Mouse (Mus musculus) limb, embryonic 14.5 days (tissue): ENCODE data around the gene Gm21970. TPM values are rescaled to one million over a fixed set of nuclear protein-coding genes. Genes with fewer than 3 reads are reported as not detected.

Experiments
- ATAC-seq: fragments of 200-750 bp; cut with Nextera tagmentation; 2 replicates; pipeline ENCODE4 v1.8.0; 2017; ENCODE audit warnings: low read depth, moderate number of reproducible peaks, moderate TSS enrichment; ENCODE audit not compliant: low FRiP score
- DNase-seq: peaks from one replicate; pipeline ENCODE4 v3.0.0-alpha.2; 2015; ENCODE audit warnings: low spot score
- H3K27ac ChIP-seq: fragments of 300-500 bp; sonication (generic); replicated peaks from 2 replicates; pipeline ENCODE4 v1.5.1; 2014; ENCODE audit warnings: low read depth, mild to moderate bottlenecking, low read length, moderate library complexity, mixed read lengths
- H3K27me3 ChIP-seq: fragments of 300-500 bp; sonication (generic); 2 replicates; pipeline ENCODE4 v1.6.1; 2014; ENCODE audit warnings: low read length, mixed read lengths; ENCODE audit not compliant: control insufficient read depth, insufficient read depth
- H3K36me3 ChIP-seq: fragments of 300-500 bp; sonication (generic); 2 replicates; pipeline ENCODE4 v1.6.1; 2014; ENCODE audit warnings: mild to moderate bottlenecking, low read length, moderate library complexity, mixed read lengths; ENCODE audit not compliant: control insufficient read depth, insufficient read depth
- H3K4me1 ChIP-seq: fragments of 300-500 bp; sonication (generic); 2 replicates; pipeline ENCODE4 v1.6.1; 2014; ENCODE audit warnings: antibody characterized with exemption, low read length, mixed read lengths; ENCODE audit not compliant: control insufficient read depth, insufficient read depth
- H3K4me2 ChIP-seq: fragments of 300-500 bp; sonication (generic); replicated peaks from 2 replicates; pipeline ENCODE4 v1.6.1; 2014; ENCODE audit warnings: low read depth, mild to moderate bottlenecking, low read length, moderate library complexity; ENCODE audit not compliant: severe bottlenecking
- H3K4me3 ChIP-seq: fragments of 300-500 bp; sonication (generic); replicated peaks from 2 replicates; pipeline ENCODE4 v1.5.1; 2014; ENCODE audit warnings: low read length
- H3K9ac ChIP-seq: fragments of 300-500 bp; sonication (generic); 2 replicates; pipeline ENCODE4 v1.6.1; 2014; ENCODE audit warnings: mild to moderate bottlenecking, low read depth, low read length, moderate library complexity; ENCODE audit not compliant: severe bottlenecking
- H3K9me3 ChIP-seq: fragments of 300-500 bp; sonication (generic); 2 replicates; pipeline ENCODE4 v1.6.1; 2016; ENCODE audit warnings: low read length; ENCODE audit not compliant: control insufficient read depth
- POLR2A ChIP-seq: fragments of 200-500 bp; IDR thresholded peaks from 2 replicates; pipeline ENCODE4 v1.8.0; 2012; ENCODE audit warnings: inconsistent platforms, mild to moderate bottlenecking, moderate library complexity, borderline replicate concordance; ENCODE audit not compliant: insufficient read depth, insufficient read length; ENCODE audit errors: extremely low read depth
- WGBS: fragments of 180-500 bp; shearing (Covaris S2); extraction: QIAGEN DNeasy Blood & Tissue Kit; methylation state at CpG from one replicate; pipeline ENCODE4 v1.1.7; 2014; 5-methylcytosine and 5-hydroxymethylcytosine counted together
- polyA plus RNA-seq, 2 experiments: library from polyadenylated mRNA; depleted of rRNA in 1 of 2; stranded (reverse) in 1 of 2; unstranded in 1 of 2; fragments of >200 nt; fragmentation: Nextera tagmentation in 1 of 2; extraction: Ambion mirVana in 1 of 2; gene quantifications; 2 replicates each; pipeline versions ENCODE4 v1.2.1 to v1.2.3; 2012 to 2014

Gene Gm21970
- polyA plus RNA-seq, 2 experiments = not detected

GRCm38 (mm10) chr16:91395633-91396392 lies 4.3 kb downstream of the Gm21970 start:
- no peak overlapping the region for H3K27ac ChIP-seq
- no peak overlapping the region for H3K4me3 ChIP-seq
- TF ChIP-seq POLR2A = no peak
- DNase-seq (no peak), ATAC-seq (no peak)
- H3K9ac ChIP-seq = no peak overlapping the region
- WGBS = 59% methylated on average over 8 of the region's 8 CpGs
- no peaks in the 10 kb centered on the region for H3K9me3 ChIP-seq
- peaks cover 4% of the 10 kb centered on the region; the same call in 1 of the 2 replicates for H3K4me1 ChIP-seq
- no peak overlapping the region for H3K4me2 ChIP-seq
- H3K36me3 ChIP-seq = peaks cover 55% of the 10 kb centered on the region
- no peaks in the 10 kb centered on the region for H3K27me3 ChIP-seq

GRCm38 (mm10) chr16:91396844-91397537 lies 5.5 kb downstream of the Gm21970 start:
- H3K4me3 ChIP-seq = no peak overlapping the region
- 76% methylated on average over 10 of the region's 10 CpGs for WGBS
- H3K36me3 ChIP-seq = peaks cover 47% of the 10 kb centered on the region
- no peak overlapping the region for H3K4me2 ChIP-seq
- TF ChIP-seq POLR2A = no peak
- H3K9me3 ChIP-seq = no peaks in the 10 kb centered on the region
- no peak for DNase-seq
- no peaks in the 10 kb centered on the region for H3K27me3 ChIP-seq
- peaks cover 14% of the 10 kb centered on the region for H3K4me1 ChIP-seq
- no peak overlapping the region for H3K9ac ChIP-seq
- H3K27ac ChIP-seq = no peak overlapping the region
- no peak for ATAC-seq

GRCm38 (mm10) chr16:91398030-91398429 lies 6.5 kb downstream of the Gm21970 start:
- peaks cover 37% of the 10 kb centered on the region for H3K36me3 ChIP-seq
- WGBS = 89% methylated on average over 12 of the region's 12 CpGs

GRCm38 (mm10) chr16:91398944-91399343 lies 7.4 kb downstream of the Gm21970 start:
- Histone ChIP-seq H3K4me1 (peaks cover 21% of the 10 kb centered on the region), H3K9me3 (no peaks in the 10 kb centered on the region), H3K27me3 (no peaks in the 10 kb centered on the region), H3K9ac (no peak overlapping the region), H3K4me3 (no peak overlapping the region), H3K36me3 (peaks cover 35% of the 10 kb centered on the region), H3K4me2 (no peak overlapping the region), H3K27ac (no peak overlapping the region)
- TF ChIP-seq POLR2A = no peak
- WGBS = 92% methylated on average over 7 of the region's 7 CpGs
- ATAC-seq = no peak
- no peak for DNase-seq

More at GRCm38 (mm10) chr16:91398030-91398429, 6.5 kb downstream of the Gm21970 start:
- DNase-seq = no peak
- Histone ChIP-seq H3K4me3 (no peak overlapping the region), H3K4me2 (no peak overlapping the region), H3K9ac (no peak overlapping the region), H3K4me1 (peaks cover 21% of the 10 kb centered on the region), H3K9me3 (no peaks in the 10 kb centered on the region), H3K27me3 (no peaks in the 10 kb centered on the region), H3K27ac (no peak overlapping the region)
- no peak for ATAC-seq
- TF ChIP-seq POLR2A = no peak

GRCm38 (mm10) chr16:91401569-91402165 lies 10.1 kb downstream of the Gm21970 start:
- H3K4me3 ChIP-seq = no peak overlapping the region
- peaks cover 14% of the 10 kb centered on the region for H3K36me3 ChIP-seq
- peaks cover 26% of the 10 kb centered on the region for H3K4me1 ChIP-seq
- H3K27me3 ChIP-seq = no peaks in the 10 kb centered on the region
- DNase-seq = peak; percentile 69
- H3K4me2 ChIP-seq = no peak overlapping the region
- peak overlapping the region; percentile 5; the same call in 1 of the 2 replicates for H3K9ac ChIP-seq
- peak overlapping the region; percentile 62 for H3K27ac ChIP-seq
- 34% methylated on average over 6 of the region's 6 CpGs for WGBS
- no peaks in the 10 kb centered on the region for H3K9me3 ChIP-seq
- peak; percentile 42; the same call in 1 of the 2 replicates for ATAC-seq
- TF ChIP-seq POLR2A = no peak
